Mouse (Mus musculus): ENCODE measurements at regions not wholly inside any gene's neighbourhood (a gene's known extent, or its start where the extent isn't known, plus 50 kb on each side); places are given as distances from the start of the nearest gene placed in this dataset.

GRCm38 (mm10) chr9:116337446-116338010 lies 162.4 kb upstream of the Tgfbr2 start:
- Histone ChIP-seq H3K27me3 (replicated peaks) (no peaks in the 10 kb centered on the region), H3K27ac (no peak overlapping the region), H3K9me3 (no peaks in the 10 kb centered on the region; the same call in 1 of the 2 replicates), H3K4me2 (no peak overlapping the region), H3K9ac (no peak overlapping the region), H3K4me3 (no peak overlapping the region), H3K36me3 (replicated peaks) (no peaks in the 10 kb centered on the region), H3K4me1 (no peaks in the 10 kb centered on the region)
- WGBS, result 95% methylated on average over 8 of the region's 8 CpGs
- ATAC-seq (replicated peaks), result no peak

- no peak overlapping the region for H3K9ac ChIP-seq
- H3K4me3 ChIP-seq, result no peak overlapping the region
- ATAC-seq (replicated peaks), result no peak
- no peaks in the 10 kb centered on the region; the same call in 1 of the 2 replicates for H3K9me3 ChIP-seq
- H3K27ac ChIP-seq, result no peak overlapping the region
- H3K4me2 ChIP-seq, result no peak overlapping the region
- H3K4me1 ChIP-seq, result no peaks in the 10 kb centered on the region
- 88% methylated on average over 11 of the region's 11 CpGs for WGBS
- no peaks in the 10 kb centered on the region for H3K27me3 ChIP-seq (replicated peaks)
- H3K36me3 ChIP-seq (replicated peaks), result no peaks in the 10 kb centered on the region
Measured at GRCm38 (mm10) chr9:116335561-116336478, 160.7 kb upstream of the Tgfbr2 start.

DNA sequence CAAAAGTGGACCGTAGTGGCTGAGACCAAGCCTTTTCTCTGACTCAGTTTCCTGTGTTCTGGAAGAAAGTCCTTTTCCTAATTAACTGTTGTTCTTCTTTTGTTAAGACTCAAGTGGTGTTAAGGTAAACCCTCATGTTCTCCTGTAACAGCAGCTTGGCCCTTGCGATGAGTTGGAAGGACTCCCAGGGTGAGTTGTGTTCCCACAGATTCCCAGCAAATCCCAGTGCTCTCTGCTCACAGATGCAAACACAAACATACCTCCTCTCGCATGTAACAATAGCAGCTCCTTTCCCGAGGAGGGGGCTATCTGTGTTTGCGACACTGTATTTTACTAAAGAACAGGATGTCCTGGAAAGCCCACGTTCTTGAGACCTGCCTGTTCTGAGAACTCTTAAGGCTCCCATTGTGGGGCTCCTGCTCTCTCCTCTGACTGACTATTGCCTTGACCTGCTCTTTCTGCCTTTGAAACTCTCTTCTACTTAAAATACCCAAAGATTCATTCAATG lies 158.8 kb upstream of the Tgfbr2 start:
- no peak overlapping the region for H3K4me3 ChIP-seq
- H3K36me3 ChIP-seq (replicated peaks), result no peaks in the 10 kb centered on the region
- H3K4me2 ChIP-seq, result no peak overlapping the region
- no peak overlapping the region for H3K27ac ChIP-seq
- H3K27me3 ChIP-seq (replicated peaks), result no peaks in the 10 kb centered on the region
- no peaks in the 10 kb centered on the region; the same call in 1 of the 2 replicates for H3K9me3 ChIP-seq
- no peak for ATAC-seq (replicated peaks)
- no peaks in the 10 kb centered on the region for H3K4me1 ChIP-seq
- 83% methylated on average over 6 of the region's 6 CpGs for WGBS
- no peak overlapping the region for H3K9ac ChIP-seq

GRCm38 (mm10) chr9:116332485-116333118 lies 157.4 kb upstream of the Tgfbr2 start:
- no peaks in the 10 kb centered on the region for H3K4me1 ChIP-seq
- ATAC-seq (replicated peaks), result no peak
- no peak overlapping the region for H3K4me2 ChIP-seq
- no peak overlapping the region for H3K27ac ChIP-seq
- 92% methylated on average over 5 of the region's 5 CpGs for WGBS
- no peaks in the 10 kb centered on the region for H3K27me3 ChIP-seq (replicated peaks)
- no peaks in the 10 kb centered on the region for H3K9me3 ChIP-seq
- H3K4me3 ChIP-seq, result no peak overlapping the region
- H3K36me3 ChIP-seq (replicated peaks), result no peaks in the 10 kb centered on the region
- no peak overlapping the region for H3K9ac ChIP-seq

DNA sequence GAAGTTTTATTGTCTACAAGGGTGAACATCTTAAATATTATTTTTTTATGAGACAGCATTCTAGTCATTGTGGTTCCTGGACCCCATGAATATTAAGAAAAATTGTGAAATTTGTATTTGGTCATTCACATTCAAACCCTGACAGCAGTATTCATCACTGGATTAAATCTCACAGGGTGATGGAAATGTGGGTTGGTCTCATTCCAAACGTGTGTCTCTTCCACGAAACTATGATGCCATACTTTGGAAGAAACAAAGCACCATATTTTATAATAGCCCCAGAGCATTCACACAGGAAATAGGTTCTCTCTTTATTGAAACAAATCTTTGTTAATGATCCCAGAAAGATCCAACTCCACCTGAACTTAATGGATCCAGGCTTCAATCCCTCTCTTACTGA lies 156.2 kb upstream of the Tgfbr2 start:
- no peaks in the 10 kb centered on the region for H3K9me3 ChIP-seq
- no peak overlapping the region for H3K9ac ChIP-seq
- no peak overlapping the region for H3K27ac ChIP-seq
- no peak overlapping the region for H3K4me2 ChIP-seq
- H3K27me3 ChIP-seq (replicated peaks), result no peaks in the 10 kb centered on the region
- H3K4me3 ChIP-seq, result no peak overlapping the region
- 83% methylated on average over 2 of the region's 2 CpGs for WGBS
- no peaks in the 10 kb centered on the region for H3K36me3 ChIP-seq (replicated peaks)
- no peaks in the 10 kb centered on the region for H3K4me1 ChIP-seq
- no peak for ATAC-seq (replicated peaks)

- H3K4me2 ChIP-seq, result no peak overlapping the region
- no peak overlapping the region for H3K27ac ChIP-seq
- H3K4me3 ChIP-seq, result no peak overlapping the region
- no peak overlapping the region for H3K9ac ChIP-seq
- H3K4me1 ChIP-seq, result no peaks in the 10 kb centered on the region
- ATAC-seq (replicated peaks), result no peak
- 72% methylated on average over 5 of the region's 5 CpGs for WGBS
- H3K9me3 ChIP-seq, result no peaks in the 10 kb centered on the region
- no peaks in the 10 kb centered on the region for H3K27me3 ChIP-seq (replicated peaks)
- H3K36me3 ChIP-seq (replicated peaks), result no peaks in the 10 kb centered on the region
Measured at GRCm38 (mm10) chr9:116330796-116331195, 155.6 kb upstream of the Tgfbr2 start.

DNA sequence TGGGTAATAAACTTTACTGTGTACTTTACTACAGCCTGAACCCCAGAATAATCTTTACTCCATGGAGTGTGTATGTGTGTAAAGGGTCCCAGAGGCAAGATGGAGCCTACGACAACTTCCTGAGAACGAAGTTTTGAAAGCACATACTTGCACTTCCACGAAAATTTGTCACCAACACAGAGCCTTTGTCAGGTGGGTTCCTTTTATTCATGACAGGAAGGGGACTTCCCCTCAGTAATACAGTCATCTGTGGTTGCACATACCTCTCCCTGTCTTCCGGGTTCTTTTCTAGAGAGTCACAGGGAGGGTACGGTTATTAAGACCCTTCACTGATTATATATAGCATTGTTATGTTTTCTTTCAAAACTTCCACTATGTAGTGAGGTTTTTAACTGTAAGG lies 154.0 kb upstream of the Tgfbr2 start:
- WGBS, result 89% methylated on average over 5 of the region's 5 CpGs
- no peak for ATAC-seq (replicated peaks)
- Histone ChIP-seq H3K27ac (no peak overlapping the region), H3K36me3 (replicated peaks) (no peaks in the 10 kb centered on the region), H3K9ac (no peak overlapping the region), H3K4me2 (no peak overlapping the region), H3K27me3 (replicated peaks) (no peaks in the 10 kb centered on the region), H3K4me3 (no peak overlapping the region), H3K4me1 (no peaks in the 10 kb centered on the region), H3K9me3 (no peaks in the 10 kb centered on the region)

DNA sequence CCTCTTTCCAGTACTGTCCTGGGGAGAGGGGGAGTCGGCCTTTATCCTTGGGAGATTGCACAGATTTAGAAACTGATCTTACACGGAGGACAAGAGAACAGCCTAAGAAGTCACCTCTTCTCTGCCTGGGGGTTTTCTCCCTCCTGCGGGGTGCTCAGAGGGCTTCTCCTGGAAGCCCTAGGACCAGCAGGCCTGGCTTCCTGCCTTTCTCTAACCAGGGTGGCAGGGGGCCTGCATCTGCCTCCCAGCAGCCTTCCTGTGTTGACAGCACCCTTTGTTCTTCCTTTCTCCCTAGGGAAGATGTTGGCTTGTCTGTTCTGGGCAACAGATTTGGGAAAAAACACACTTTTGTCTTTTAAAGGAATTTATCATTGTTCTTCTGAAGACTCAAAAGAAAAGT lies 153.0 kb upstream of the Tgfbr2 start:
- 21% methylated on average over 3 of the region's 3 CpGs for WGBS
- H3K27ac ChIP-seq, result no peak overlapping the region

GRCm38 (mm10) chr9:116327080-116327479 lies 151.9 kb upstream of the Tgfbr2 start:
- Histone ChIP-seq H3K27ac (no peak overlapping the region), H3K9ac (no peak overlapping the region)
- 94% methylated on average over 2 of the region's 2 CpGs for WGBS

More for the DNA sequence above, 153.0 kb upstream of the Tgfbr2 start:
- H3K27me3 ChIP-seq (replicated peaks), result no peaks in the 10 kb centered on the region
- H3K4me1 ChIP-seq, result no peaks in the 10 kb centered on the region
- H3K36me3 ChIP-seq (replicated peaks), result no peaks in the 10 kb centered on the region
- no peak overlapping the region for H3K9ac ChIP-seq
- H3K4me2 ChIP-seq, result no peak overlapping the region
- H3K4me3 ChIP-seq, result no peak overlapping the region
- ATAC-seq (replicated peaks), result no peak
- no peaks in the 10 kb centered on the region for H3K9me3 ChIP-seq

DNA sequence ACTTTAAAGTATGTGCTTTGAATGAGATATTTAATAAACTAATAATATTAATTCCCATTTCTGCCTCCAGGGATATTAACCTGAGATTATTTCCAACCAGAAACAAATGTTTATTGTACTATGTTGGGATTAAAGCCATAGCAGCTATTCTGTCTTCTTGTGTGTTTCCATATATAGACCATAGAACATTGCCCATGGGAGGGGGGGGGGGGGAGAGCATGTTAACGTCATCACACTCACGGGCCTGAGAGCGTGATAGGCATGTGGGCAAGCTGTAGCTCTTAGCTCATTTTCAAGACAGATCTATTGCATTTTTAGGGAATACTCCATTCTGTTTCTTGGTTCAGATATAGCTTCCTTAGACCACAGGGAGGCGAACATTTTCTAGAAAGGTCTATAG lies 149.8 kb upstream of the Tgfbr2 start:
- Histone ChIP-seq H3K36me3 (replicated peaks) (no peaks in the 10 kb centered on the region), H3K4me3 (no peak overlapping the region), H3K4me2 (no peak overlapping the region), H3K27ac (no peak overlapping the region), H3K27me3 (replicated peaks) (no peaks in the 10 kb centered on the region), H3K9ac (no peak overlapping the region), H3K9me3 (no peaks in the 10 kb centered on the region), H3K4me1 (no peaks in the 10 kb centered on the region)
- ATAC-seq (replicated peaks), result no peak
- 85% methylated on average over 4 of the region's 4 CpGs for WGBS

More at GRCm38 (mm10) chr9:116327080-116327479, 151.9 kb upstream of the Tgfbr2 start:
- no peak overlapping the region for H3K4me2 ChIP-seq
- H3K9me3 ChIP-seq, result no peaks in the 10 kb centered on the region
- no peak overlapping the region for H3K4me3 ChIP-seq
- H3K36me3 ChIP-seq (replicated peaks), result no peaks in the 10 kb centered on the region
- H3K4me1 ChIP-seq, result no peaks in the 10 kb centered on the region
- no peak for ATAC-seq (replicated peaks)
- H3K27me3 ChIP-seq (replicated peaks), result no peaks in the 10 kb centered on the region

DNA sequence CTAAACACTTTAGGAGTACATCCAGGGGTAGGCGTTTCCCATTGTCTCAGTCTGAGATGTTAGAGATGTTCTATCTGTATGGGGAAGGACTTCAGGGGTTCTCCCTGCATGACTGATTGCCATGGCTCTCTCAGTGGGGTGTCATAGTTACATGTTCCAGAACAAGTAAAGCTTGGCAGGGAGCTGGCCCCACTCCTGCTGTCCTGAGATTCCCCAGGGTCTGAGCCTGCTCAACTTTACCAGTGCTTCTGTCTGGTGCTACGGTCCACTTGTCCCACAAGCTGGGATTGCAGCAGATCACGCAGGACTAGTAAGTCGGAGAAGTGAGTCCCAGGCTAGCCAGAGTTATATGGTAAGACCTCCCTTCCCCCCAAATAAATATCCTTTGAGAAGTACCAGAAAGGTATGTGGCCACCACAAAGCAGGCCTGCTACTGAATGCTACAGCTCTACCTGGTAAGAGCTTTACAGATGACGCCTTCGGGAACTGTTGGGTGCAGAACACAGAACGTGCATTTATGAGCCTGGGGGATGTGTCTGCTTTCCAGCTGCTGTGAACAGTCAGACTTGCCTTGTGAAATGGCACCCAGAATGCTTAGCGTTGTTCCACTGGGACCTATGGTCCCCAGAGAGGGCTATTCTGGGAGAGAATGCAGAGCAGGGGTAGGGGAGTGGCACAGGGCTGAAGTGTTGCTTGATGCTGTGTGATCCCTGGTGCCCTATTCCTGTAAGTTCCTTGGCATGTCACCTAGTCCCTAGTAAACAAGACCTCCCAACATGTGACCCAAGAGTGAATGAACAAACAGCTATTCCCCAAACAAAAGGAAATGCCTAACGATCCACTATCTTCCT lies 148.9 kb upstream of the Tgfbr2 start:
- WGBS, result 82% methylated on average over 9 of the region's 9 CpGs
- Histone ChIP-seq H3K27me3 (replicated peaks) (no peaks in the 10 kb centered on the region), H3K4me1 (no peaks in the 10 kb centered on the region), H3K9me3 (no peaks in the 10 kb centered on the region), H3K36me3 (replicated peaks) (no peaks in the 10 kb centered on the region), H3K9ac (no peak overlapping the region), H3K4me2 (no peak overlapping the region), H3K4me3 (no peak overlapping the region), H3K27ac (no peak overlapping the region)
- no peak for ATAC-seq (replicated peaks)

DNA sequence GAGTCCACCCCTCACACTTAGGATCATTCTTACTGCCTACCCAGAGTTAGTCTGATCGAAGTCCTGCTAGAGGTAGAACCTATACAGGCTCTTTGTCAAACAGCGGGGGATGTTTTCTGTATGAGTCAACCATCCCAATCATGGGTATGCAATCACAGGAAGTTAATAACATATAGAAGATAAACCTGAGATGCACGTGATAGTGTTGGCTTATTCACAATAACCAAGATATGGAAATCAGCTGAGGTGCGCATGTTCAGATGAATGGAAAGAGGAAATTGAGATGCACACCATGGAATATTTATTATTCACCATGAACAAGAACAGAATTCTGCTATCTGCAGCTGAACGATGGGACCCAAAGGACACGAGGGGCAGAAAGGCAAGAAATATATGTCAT lies 146.7 kb upstream of the Tgfbr2 start:
- Histone ChIP-seq H3K9ac (no peak overlapping the region), H3K27ac (no peak overlapping the region), H3K4me2 (no peak overlapping the region), H3K36me3 (replicated peaks) (no peaks in the 10 kb centered on the region), H3K27me3 (replicated peaks) (no peaks in the 10 kb centered on the region), H3K9me3 (no peaks in the 10 kb centered on the region), H3K4me3 (no peak overlapping the region), H3K4me1 (no peaks in the 10 kb centered on the region)
- 90% methylated on average over 6 of the region's 6 CpGs for WGBS
- no peak for ATAC-seq (replicated peaks)

Data from midbrain, embryonic 15.5 days (tissue).